Mouse (Mus musculus) cerebellum, adult 2 months (tissue): Measurements from ENCODE around the gene Arl15.

ENCODE experiments used
- CTCF ChIP-seq: fragments of 200-500 bp; IDR thresholded peaks from 2 replicates; pipeline ENCODE4 v1.5.1; 2011; ENCODE audit warnings: low read depth, mild to moderate bottlenecking, control low read depth, low read length, moderate library complexity, borderline replicate concordance; ENCODE audit not compliant: insufficient read depth
- POLR2A ChIP-seq: fragments of 200-500 bp; IDR thresholded peaks from 2 replicates; pipeline ENCODE4 v1.6.1; 2011; ENCODE audit warnings: low read length, control low read depth, borderline replicate concordance; ENCODE audit not compliant: insufficient read depth

GRCm38 (mm10) chr13:113980739-113981460 is 186.6 kb downstream of the Arl15 start:
- TF ChIP-seq POLR2A (no peak), CTCF (no peak)
